Mouse (Mus musculus) layer of hippocampus, adult 18-20 months (tissue): Measurements from ENCODE around the gene Larp1b. TPM values are rescaled to one million over a fixed set of nuclear protein-coding genes. Genes with fewer than 3 reads are reported as not detected.
"Not testable (repeated sequence)": the region's sequence is repeated elsewhere in the genome, so short reads cannot be mapped to it uniquely, and the experiment has no call there.

Experiments used
- DNase-seq, 2 experiments: peaks; one replicate each; pipeline ENCODE4 v3.0.0; 2022; ENCODE audit warnings: low spot score in 2 of 2
- long read RNA-seq: library from polyadenylated mRNA; stranded (forward); transcript quantifications from one replicate; pipeline ENCODE4 v2.0.0, GENCODE M21; 2021
- total RNA-seq, 2 experiments: library from RNA; stranded (reverse); gene quantifications; 2 replicates each; pipeline ENCODE4 v1.2.3; 2021

The Larp1b gene
- 10 to 100 TPM; 14.2 to 15.2 TPM for total RNA-seq
- long read RNA-seq, transcript Larp1b-202 (10 exons, 2,497 nt) = major isoform, 11 of 12 reads
- long read RNA-seq, partial matches to known transcripts = 0 of 12 reads
- long read RNA-seq, other reads (novel, unspliced or antisense) = 1 of 12 reads

DNA sequence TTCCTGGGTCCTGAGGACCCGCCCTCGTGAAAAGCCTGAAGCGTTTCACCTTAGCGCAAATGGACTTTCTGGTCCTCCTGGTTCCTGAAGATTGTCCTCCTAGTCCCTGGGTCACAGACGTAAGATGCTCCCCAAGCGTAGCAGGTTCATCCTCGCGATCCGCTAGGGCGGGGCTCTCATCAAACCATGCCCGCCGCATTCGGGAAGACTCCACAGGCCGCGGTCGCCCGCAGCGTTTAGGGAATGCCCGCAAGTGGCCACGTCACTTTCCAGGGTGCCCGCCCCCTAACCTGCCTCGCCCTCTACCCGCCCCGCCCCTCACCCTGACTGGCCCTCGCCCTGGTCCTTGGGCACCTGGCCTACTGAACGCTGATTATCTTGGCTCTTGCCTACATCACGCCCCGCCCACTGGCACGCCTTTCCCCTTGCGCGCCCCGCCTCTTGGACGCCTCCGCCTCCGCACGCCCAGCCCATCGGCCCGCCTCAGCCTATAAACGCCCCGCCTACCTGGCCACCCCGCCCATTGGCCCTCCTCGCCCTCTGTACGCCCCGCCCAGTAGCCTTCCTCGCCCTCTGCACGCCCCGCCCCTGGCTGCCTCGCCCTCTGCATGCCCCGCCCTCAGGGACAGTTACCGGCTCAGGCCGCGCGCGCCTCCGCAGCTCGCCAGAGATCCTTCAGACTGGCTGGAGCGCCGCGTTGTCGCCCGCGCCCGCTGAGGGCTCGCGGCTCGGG is at the start of gene Larp1b:
Gene Larp1b (plus strand): TSS at position 659 of the 733 bp plus-strand sequence.
- DNase-seq = peak; percentile 98 to 99

DNA sequence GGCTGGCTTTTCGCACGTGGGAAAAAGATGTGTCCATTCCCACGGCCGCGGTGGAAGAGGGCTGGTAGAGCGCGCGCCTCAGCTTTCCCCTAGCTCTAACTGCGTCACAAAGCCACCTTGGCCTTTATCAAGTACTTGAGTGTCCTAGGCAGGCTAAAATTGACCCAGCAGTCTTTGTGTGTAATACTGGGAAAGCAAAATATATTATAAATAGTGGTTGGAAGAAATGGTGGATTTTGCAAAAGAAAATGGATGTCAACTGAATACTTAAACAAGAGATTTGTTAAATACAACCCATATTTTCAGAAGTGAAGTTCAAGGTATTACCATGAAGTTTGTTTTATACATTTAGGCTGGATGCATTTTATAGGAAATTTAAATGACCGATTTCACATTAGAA is 47.2 kb upstream of the Larp1b start, which contains the start of gene 1700034I23Rik:
Gene 1700034I23Rik (minus strand): TSS at position 101 of the 400 bp plus-strand sequence.
- not testable (repeated sequence) for DNase-seq

GRCm38 (mm10) chr3:40938189-40938588 is 11.4 kb upstream of the Larp1b start:
- DNase-seq = no peak

GRCm38 (mm10) chr3:40938592-40938991 is 11.0 kb upstream of the Larp1b start:
- no peak for DNase-seq

DNA sequence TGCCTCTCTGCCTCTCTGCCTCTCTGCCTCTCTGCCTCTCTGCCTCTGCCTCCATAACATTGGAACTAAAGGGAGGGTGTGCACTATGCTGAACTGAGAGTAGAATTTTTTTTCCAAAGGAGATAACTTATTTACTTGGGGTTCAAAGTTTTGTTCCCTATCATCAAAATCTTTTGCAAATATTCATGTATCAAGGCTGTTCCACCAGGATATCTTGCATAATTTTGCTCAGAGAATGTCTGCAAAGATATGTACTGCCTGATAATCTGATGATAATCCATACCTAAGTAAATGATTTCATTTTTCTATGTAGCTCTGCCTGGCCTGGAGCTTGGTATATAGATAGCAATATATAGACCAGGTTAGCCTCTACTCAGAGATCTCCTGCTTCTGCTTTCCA is 10.6 kb upstream of the Larp1b start:
- DNase-seq = no peak

DNA sequence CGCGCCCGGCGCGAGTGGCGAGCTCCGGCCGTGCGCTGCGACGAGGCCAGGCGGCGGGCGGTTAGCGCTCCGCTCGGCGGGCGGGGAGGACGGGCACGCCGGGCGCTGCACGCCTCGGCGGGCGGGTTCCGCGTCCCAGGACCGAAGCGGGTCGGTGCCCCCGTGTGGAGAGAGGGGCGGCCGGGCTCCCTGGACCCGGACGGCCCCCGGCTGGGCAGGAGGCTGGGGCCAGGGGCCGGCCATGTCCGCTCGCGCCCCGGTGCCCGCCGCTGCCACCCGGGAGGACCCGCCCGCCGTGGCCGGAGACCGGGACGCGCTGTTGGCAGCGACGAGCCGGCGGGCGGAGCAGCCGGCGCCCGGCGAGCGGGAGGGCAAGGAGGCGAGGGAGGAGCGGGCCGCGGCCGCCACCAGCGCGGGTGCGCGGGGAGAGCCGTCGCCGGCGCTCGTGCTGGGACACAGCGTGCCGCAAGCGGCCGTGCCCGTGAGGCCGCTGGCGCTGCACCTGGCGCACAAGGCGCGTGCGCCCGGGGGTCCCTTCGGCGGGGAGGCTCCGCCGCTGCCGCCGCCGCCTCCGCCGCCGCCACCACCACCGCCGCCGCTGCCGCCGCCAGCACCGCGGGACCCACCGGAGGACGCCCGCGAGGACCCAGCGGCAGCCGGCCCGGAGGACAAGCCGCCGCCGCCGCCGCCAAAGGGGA is 424 bp downstream of the Larp1b start:
- DNase-seq = peak; percentile 18 to 25

DNA sequence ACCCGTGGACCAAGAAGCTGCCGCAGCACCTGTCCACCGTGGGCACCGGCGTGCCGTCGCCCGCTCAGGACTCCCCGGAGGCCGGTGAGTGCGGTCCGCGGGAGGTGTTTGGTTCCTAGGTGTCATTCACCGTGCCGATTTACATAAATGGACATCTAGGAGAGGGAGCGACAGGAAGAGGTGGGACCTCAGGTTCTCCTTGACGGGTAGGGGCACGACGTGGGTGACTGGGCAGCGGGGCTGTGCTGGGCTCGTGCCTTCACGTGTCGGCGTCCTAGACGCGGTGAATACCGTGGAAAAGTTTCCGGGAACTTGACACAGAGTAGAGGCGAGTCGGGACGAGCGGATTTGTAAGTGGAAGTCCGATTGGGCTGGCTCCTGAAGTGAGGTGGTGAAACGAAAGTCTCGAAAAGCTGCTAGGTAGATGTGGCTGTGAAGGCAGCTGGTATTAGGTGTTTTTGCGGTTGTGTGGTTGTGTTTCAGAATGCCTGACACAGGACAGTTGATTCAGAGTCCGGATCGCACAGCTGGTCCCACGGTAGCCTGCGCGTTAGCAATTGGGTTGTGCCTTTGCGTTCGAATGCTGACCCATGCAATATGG is 1.1 kb downstream of the Larp1b start:
- no peak for DNase-seq

GRCm38 (mm10) chr3:40951365-40951764 is 1.7 kb downstream of the Larp1b start:
- DNase-seq = no peak

DNA sequence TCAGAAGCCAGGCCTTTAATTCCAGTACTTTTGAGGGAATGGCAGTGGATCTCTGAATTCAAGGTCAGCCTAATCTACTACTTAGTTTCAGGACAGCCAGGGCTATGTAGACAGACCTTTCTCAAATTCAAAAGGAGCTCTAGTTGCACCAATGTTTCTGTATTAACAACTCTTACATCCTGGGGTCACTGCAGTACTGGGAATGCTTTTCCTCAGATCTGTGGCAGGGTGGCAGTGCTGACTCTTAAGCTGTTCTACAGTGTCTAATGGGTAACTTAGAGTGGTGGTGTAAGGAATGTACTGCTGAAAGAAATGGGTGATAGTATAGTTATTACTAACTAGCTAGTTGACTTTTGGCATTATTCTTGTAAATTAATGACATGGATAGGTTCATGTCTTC is 3.0 kb downstream of the Larp1b start:
- DNase-seq = no peak

DNA sequence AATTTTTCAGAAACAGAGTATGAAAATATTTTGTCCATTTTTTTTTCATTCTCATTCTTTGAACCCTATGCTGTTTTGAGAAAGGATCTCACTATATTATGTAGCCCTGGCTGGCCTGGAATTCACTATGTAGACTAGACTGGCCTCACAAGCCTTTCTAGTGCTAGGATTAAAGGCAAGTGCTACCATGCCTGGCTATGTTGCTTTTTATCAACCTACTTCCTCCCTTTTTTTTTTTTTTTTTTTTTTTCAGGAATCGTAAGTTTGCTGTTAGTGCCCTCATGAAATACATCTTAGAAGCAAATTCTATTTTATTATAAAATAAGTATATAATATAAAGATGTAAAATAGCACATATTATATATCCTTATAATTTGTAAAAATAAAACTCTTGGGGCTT is 5.2 kb downstream of the Larp1b start:
- no peak for DNase-seq

DNA sequence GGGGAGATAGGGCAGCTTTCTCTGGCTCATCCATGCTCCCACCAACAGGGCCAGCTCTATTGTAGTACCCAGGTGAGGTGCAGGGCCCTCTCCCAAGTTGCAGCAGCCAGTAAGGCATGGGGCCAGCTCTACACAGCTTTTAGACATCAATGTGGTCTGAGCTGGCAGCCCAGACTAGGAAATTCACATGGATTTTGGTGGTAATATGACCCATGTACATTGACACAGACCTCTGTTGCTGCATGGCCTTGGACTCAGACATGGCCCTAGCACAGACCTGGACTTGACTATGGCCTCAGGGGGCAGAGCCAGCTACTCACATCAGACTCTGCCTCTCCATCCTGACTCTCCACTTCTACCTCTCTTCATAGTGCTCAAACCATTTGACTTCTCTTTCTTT is 9.2 kb downstream of the Larp1b start:
- DNase-seq = no peak

- no peak for DNase-seq
These were observed 31.1 kb downstream of the Larp1b start for GRCm38 (mm10) chr3:40980758-40981157.

GRCm38 (mm10) chr3:40987539-40987938 is 37.9 kb downstream of the Larp1b start:
- no peak for DNase-seq

DNA sequence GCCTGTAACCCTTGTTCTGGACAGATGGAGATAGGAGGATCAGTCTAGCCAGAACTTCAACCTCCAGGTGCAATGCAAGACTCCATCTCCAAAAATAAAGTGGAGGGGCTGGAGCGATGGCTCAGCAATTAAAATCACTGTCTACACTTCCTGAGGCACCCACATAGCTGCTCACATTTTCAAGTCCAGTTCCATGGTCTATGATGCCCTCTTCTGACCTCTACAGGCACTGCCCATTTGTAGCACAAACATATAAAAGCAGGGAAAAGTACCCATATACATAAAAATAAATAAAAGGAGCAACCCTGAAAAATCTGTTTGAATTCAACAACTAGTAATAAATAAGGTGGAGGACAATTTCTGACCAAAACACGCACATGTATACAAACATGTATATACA is 39.1 kb downstream of the Larp1b start:
- no peak for DNase-seq

DNA sequence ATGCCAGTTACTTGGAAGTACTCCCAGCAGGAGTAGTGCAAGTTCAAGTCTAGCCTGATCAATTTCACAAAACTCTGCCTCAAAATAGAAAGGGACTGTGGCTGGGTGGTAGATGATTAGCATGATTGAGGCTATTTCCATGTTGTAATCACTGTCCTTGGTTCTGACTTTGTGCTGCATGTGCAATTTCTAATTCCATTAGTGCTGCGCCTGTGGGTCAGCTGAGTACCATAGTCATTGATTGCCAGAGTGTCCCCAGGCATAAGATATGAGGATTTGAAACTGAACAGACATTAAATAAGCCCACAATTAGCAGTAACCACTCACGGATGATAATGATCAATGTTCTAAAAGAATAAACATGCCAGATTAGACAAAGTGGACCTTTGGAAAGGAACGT is 41.9 kb downstream of the Larp1b start:
- no peak for DNase-seq

DNA sequence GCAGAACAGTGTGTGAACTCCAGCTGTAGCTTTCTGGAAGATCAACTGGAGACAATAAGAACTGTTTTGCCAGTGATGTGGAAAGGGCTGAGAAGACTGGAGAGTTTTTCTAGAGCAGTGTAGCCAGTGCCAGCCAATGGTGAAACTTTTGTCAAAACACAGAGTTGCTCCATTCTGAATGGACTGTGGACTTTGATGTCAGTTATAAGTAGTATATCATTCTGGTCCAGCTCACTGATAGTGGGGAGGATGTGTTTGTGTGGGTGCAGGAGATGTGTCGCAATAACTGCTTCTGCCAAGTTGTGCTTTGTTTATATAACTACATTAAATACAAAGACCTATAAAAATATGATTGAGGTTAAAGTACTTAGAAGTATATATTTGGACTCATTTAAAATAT is 45.5 kb downstream of the Larp1b start:
- DNase-seq = peak in 1 of 2 experiments; percentile 9

DNA sequence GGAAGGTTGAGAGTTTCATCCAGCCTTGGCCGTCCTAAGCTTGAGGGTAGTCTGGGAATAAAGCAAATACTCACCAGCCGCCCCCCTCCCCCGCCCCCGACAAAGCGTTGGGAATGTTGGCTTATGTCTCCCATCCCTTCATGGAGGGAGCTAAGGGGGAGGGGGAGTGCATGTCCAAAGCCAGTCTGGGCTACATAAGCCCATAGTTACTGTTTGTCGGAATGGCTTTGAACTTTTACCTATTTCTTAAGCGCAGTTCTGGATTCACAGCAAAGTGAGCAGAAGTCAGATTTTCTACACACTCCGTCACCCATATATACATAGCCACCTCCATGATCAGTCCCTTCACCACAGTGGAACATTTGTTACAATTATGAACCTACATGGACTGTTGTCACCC is 59.7 kb downstream of the Larp1b start:
- DNase-seq = no peak

DNA sequence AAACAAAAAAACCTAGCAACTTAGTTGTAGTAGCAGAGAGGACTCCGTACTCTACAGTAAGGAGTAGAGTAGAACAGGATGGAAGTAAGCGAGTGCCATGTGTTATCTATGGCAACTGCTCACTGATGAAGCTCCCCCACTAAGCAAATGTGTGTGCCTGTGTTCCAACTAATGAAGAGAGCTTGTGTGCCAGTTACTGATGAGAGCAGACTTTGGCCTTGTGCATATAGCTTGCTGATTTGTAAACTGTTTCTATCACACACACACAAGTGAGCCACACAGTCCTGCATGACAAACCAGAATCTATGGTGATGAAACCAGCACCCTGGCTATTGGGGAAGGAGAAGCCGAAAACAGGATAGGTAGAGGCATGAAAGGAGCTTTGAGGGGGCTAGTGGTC is 60.4 kb downstream of the Larp1b start:
- peak; percentile 3 to 51 for DNase-seq

DNA sequence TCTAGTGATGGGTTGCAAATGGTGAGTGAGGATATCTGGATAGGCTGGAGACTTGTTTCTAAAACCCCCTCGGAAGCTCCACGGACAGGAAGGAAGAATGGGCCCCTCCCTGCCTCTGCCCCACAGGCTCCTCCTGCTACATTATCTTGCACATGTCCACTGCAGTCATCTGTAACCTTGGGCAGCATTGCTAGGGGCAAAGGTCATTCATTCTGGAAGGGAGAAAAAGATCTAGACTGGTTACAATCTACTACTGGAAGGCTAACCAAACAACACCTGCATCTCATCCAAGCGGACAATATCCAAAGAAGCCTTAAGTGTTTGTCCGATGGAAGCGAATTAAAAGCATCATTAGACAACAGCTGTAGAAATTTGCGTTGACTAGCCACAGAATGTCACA is 61.1 kb downstream of the Larp1b start:
- no peak for DNase-seq

- no peak for DNase-seq
These were observed 62.8 kb downstream of the Larp1b start for GRCm38 (mm10) chr3:41012451-41012850.

DNA sequence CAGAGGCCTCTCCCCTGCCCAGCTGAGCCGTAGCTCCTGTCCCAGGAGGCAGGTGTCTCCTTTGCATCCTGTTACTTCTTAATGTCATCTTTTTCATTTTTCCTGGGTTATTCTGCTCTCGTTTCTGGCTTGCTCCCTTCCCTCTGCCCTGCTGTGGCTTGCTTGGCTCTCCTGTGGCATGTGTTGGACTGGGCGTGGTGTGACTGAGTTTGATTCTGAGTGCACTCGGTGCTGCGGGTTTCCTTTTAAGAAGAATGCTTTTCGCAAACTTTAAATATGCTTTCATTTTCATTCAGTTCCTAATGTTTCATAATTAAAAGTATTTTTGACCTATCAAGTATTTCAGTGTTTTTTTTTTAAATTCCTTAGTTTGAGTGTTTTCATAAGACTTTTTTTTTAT is 65.3 kb downstream of the Larp1b start:
- DNase-seq = no peak

DNA sequence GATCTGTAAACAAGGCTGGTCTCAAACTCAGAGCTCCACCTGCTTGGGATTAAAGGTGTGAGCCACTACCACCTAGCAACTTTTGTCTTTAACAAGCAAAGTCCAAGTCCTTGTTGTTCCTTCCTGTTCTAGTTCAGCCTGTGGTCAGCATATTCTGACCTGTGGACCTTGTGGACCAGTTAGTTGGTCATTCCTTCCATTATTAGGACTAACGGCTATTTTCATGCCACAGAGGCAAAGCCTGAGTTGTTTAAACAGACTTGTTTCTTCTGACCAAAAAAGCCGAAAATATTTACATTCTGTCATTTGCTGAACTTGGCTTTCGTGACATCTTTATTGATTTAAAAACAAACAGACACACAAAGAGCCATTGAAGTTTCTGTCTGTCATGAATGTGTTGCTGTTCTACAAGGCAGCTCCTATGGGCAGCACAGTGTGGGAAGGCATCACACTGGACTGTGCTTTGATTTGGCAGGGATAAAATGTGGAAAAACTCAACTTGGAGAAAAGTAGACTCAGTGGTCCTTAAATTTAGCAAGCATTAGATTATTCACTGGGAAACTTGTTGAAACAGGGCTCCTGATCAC is 68.5 kb downstream of the Larp1b start:
- no peak for DNase-seq
